Mouse (Mus musculus) spleen, postnatal 36 days (tissue): ENCODE data around the gene Ryr2.

ENCODE experiments used
- DNase-seq, 2 experiments: peaks; one replicate each; pipeline ENCODE4 v3.0.0; 2022; ENCODE audit warnings: low spot score in 2 of 2, mixed read lengths in 1 of 2

Ryr2 gene

GRCm38 (mm10) chr13:12094569-12094968 is 12.2 kb downstream of the Ryr2 start:
- DNase-seq = no peak

GRCm38 (mm10) chr13:12093146-12093545 is 13.6 kb downstream of the Ryr2 start:
- no peak for DNase-seq

- no peak for DNase-seq
Measured at GRCm38 (mm10) chr13:12092379-12093107, 14.2 kb downstream of the Ryr2 start.

- DNase-seq = no peak
Measured at GRCm38 (mm10) chr13:12084112-12084475, 22.7 kb downstream of the Ryr2 start.

- DNase-seq = no peak
Measured at GRCm38 (mm10) chr13:12083443-12084111, 23.2 kb downstream of the Ryr2 start.

- no peak for DNase-seq
Measured at GRCm38 (mm10) chr13:12080590-12080989, 26.2 kb downstream of the Ryr2 start.

GRCm38 (mm10) chr13:12079536-12079935 is 27.2 kb downstream of the Ryr2 start:
- no peak for DNase-seq

GRCm38 (mm10) chr13:12074897-12075296 is 31.8 kb downstream of the Ryr2 start:
- no peak for DNase-seq

GRCm38 (mm10) chr13:12072571-12072970 is 34.2 kb downstream of the Ryr2 start:
- no peak for DNase-seq

GRCm38 (mm10) chr13:12072112-12072511 is 34.6 kb downstream of the Ryr2 start:
- DNase-seq = peak; percentile 11 to 29

- no peak for DNase-seq
Measured at GRCm38 (mm10) chr13:12070157-12071129, 36.3 kb downstream of the Ryr2 start.

- no peak for DNase-seq
Measured at GRCm38 (mm10) chr13:12064576-12064975, 42.2 kb downstream of the Ryr2 start.

GRCm38 (mm10) chr13:12063561-12063960 is 43.2 kb downstream of the Ryr2 start:
- DNase-seq = no peak

GRCm38 (mm10) chr13:12057357-12057771 is 49.4 kb downstream of the Ryr2 start:
- no peak for DNase-seq

- DNase-seq = no peak
Measured at GRCm38 (mm10) chr13:12055913-12056312, 50.8 kb downstream of the Ryr2 start.

GRCm38 (mm10) chr13:12053910-12054309 is 52.8 kb downstream of the Ryr2 start:
- DNase-seq = no peak

GRCm38 (mm10) chr13:12050809-12051208 is 55.9 kb downstream of the Ryr2 start:
- DNase-seq = no peak

GRCm38 (mm10) chr13:12047059-12047458 is 59.7 kb downstream of the Ryr2 start:
- no peak for DNase-seq

GRCm38 (mm10) chr13:12044751-12045150 is 62.0 kb downstream of the Ryr2 start:
- no peak for DNase-seq

- DNase-seq = no peak
Measured at GRCm38 (mm10) chr13:12042891-12043491, 63.8 kb downstream of the Ryr2 start.

- no peak for DNase-seq
Measured at GRCm38 (mm10) chr13:12039967-12040366, 66.8 kb downstream of the Ryr2 start.

- DNase-seq = no peak
Measured at GRCm38 (mm10) chr13:12038676-12039075, 68.1 kb downstream of the Ryr2 start.
